In genomic region chr7:25251071-25251791, GRCm38 (mm10) we compare ENCODE assay signal across 8 mouse cellular contexts. TPM values are rescaled to one million over a fixed set of nuclear protein-coding genes. Genes with fewer than 3 reads are reported as not detected.
DNase-seq lines count a peak whose midpoint lies in the region; ATAC-seq lines count a peak whose summit lies in the region.

No protein-coding gene starts in this region.

- H3K4me1 ChIP-seq in forebrain, embryonic 12.5 days, result peaks cover 44% of the 10 kb centered on the region
- H3K4me1 ChIP-seq in limb, embryonic 12.5 days (replicated peaks), result peaks cover 35% of the 10 kb centered on the region
- H3K4me1 ChIP-seq in midbrain, embryonic 16.5 days (ENCODE audit: control insufficient read depth, insufficient read depth, low read length), result peaks cover 47% of the 10 kb centered on the region

- no peaks in the 10 kb centered on the region for H3K27me3 ChIP-seq in forebrain, embryonic 12.5 days
- no peaks in the 10 kb centered on the region for H3K27me3 ChIP-seq in limb, embryonic 12.5 days
- no peaks in the 10 kb centered on the region for H3K27me3 ChIP-seq in midbrain, embryonic 16.5 days (ENCODE audit: control insufficient read depth, insufficient read depth, low read depth, low read length)

- peak overlapping the region; percentile 91 for H3K9ac ChIP-seq in forebrain, embryonic 12.5 days
- H3K9ac ChIP-seq in limb, embryonic 12.5 days (replicated peaks), result peak overlapping the region; percentile 97
- H3K9ac ChIP-seq in midbrain, embryonic 16.5 days (ENCODE audit: low read depth, low read length), result peak overlapping the region; percentile 72

- 2% methylated on average over 22 of the region's 22 CpGs for WGBS in forebrain, embryonic 12.5 days
- 2% methylated on average over 22 of the region's 22 CpGs for WGBS in limb, embryonic 12.5 days
- under 1% methylated on average over 22 of the region's 22 CpGs for WGBS in midbrain, embryonic 16.5 days

- H3K4me3 ChIP-seq in forebrain, embryonic 12.5 days (replicated peaks), result peak overlapping the region; percentile 75
- peak overlapping the region; percentile 95 for H3K4me3 ChIP-seq in limb, embryonic 12.5 days (replicated peaks)
- H3K4me3 ChIP-seq in midbrain, embryonic 16.5 days (ENCODE audit: low read depth, low read length), result peak overlapping the region; percentile 76

- peak overlapping the region; percentile 85 for H3K4me2 ChIP-seq in forebrain, embryonic 12.5 days
- peak overlapping the region; percentile 95 for H3K4me2 ChIP-seq in limb, embryonic 12.5 days
- H3K4me2 ChIP-seq in midbrain, embryonic 16.5 days (ENCODE audit: low read length), result peak overlapping the region; percentile 97

- intact Hi-C loops in left cerebral cortex, postnatal 25 days (cut with DNase I), result no loop called here
- intact Hi-C loops in heart, postnatal 36 days (cut with DNase I), result loop anchor here (1.0 to 2.0 kb wide), 2 partner anchors 14 to 27 kb away; no protein-coding TSS in a partner anchor

- peak; percentile 18; the same call in 1 of the 2 replicates for ATAC-seq in forebrain, embryonic 12.5 days (ENCODE audit: low FRiP score)
- no peak for ATAC-seq in limb, embryonic 12.5 days (ENCODE audit: insufficient number of reproducible peaks, insufficient read depth, low FRiP score, low TSS enrichment, low read depth)
- peak; percentile 13 for ATAC-seq in midbrain, embryonic 16.5 days

- H3K9me3 ChIP-seq in forebrain, embryonic 12.5 days, result no peaks in the 10 kb centered on the region
- no peaks in the 10 kb centered on the region for H3K9me3 ChIP-seq in limb, embryonic 12.5 days
- no peaks in the 10 kb centered on the region for H3K9me3 ChIP-seq in midbrain, embryonic 16.5 days (replicated peaks; ENCODE audit: control insufficient read depth, low read length, poor library complexity, severe bottlenecking)

- DNase-seq in left cerebral cortex, postnatal 25 days (ENCODE audit: low spot score in 2 of 2), result peak; percentile 47 to 49
- no peak for DNase-seq in left cerebral cortex, adult 9 months (ENCODE audit: low spot score in 2 of 2)
- peak; percentile 45 for DNase-seq in adrenal gland, postnatal 25 days
- peak; percentile 69 to 80 for DNase-seq in heart, postnatal 36 days
- no peak for DNase-seq in yolk sac, embryonic 10.5 days (ENCODE audit: low spot score)

- 0 out of 2 replicates have a peak, but pooled peaks cover 1% of the 10 kb centered on the region for H3K36me3 ChIP-seq in forebrain, embryonic 12.5 days (replicated peaks)
- peaks cover 4% of the 10 kb centered on the region for H3K36me3 ChIP-seq in limb, embryonic 12.5 days
- no peaks in the 10 kb centered on the region for H3K36me3 ChIP-seq in midbrain, embryonic 16.5 days (ENCODE audit: control insufficient read depth, insufficient read depth, low read length)

- H3K27ac ChIP-seq in forebrain, embryonic 12.5 days, result peak overlapping the region; percentile 96
- H3K27ac ChIP-seq in limb, embryonic 12.5 days, result peak overlapping the region; percentile 99
- H3K27ac ChIP-seq in midbrain, embryonic 16.5 days (ENCODE audit: low read length), result peak overlapping the region; percentile 70

RNA-seq across cellular contexts. Expression of gene Erf, which starts 0.7 kb away (rescaled TPM):
- 10 to 100 TPM; 65.1 to 75.6 TPM for total RNA-seq in left cerebral cortex, postnatal 25 days (2021)
- 19.4 and 33.2 TPM in 2 replicates for total RNA-seq in adrenal gland, postnatal 25 days (2021)
- 10.3 and 13.0 TPM in 2 replicates for polyA plus RNA-seq in forebrain, embryonic 12.5 days (2016; fragmentation: Nextera tagmentation; extraction: Ambion mirVana)
- 10 to 100 TPM; 22.3 to 26.2 TPM for total RNA-seq in heart, postnatal 36 days (2021)
- 22.3 and 24.3 TPM in 2 replicates for polyA plus RNA-seq in limb, embryonic 12.5 days (2016; fragmentation: Nextera tagmentation; extraction: Ambion mirVana)
- 2.3 and 2.8 TPM in 2 replicates for polyA plus RNA-seq in midbrain, embryonic 16.5 days (2015; fragmentation: Nextera tagmentation; extraction: Ambion mirVana)

RNA-seq across cellular contexts. Expression of gene Gsk3a, which starts 13.6 kb away (rescaled TPM):
- total RNA-seq in left cerebral cortex, postnatal 25 days (2021), result 100 to 1,000 TPM; 213 to 224 TPM
- total RNA-seq in adrenal gland, postnatal 25 days (2021), result 97.4 and 108 TPM in 2 replicates
- polyA plus RNA-seq in forebrain, embryonic 12.5 days (2016; fragmentation: Nextera tagmentation; extraction: Ambion mirVana), result 15.9 and 17.5 TPM in 2 replicates
- total RNA-seq in heart, postnatal 36 days (2021), result 10 to 100 TPM; 67.5 to 69.2 TPM
- 16.9 and 19.4 TPM in 2 replicates for polyA plus RNA-seq in limb, embryonic 12.5 days (2016; fragmentation: Nextera tagmentation; extraction: Ambion mirVana)
- 16.2 and 17.8 TPM in 2 replicates for polyA plus RNA-seq in midbrain, embryonic 16.5 days (2015; fragmentation: Nextera tagmentation; extraction: Ambion mirVana)

RNA-seq across cellular contexts. Expression of gene Cic, which starts 16.3 kb away (rescaled TPM):
- 100 to 1,000 TPM; 211 to 223 TPM for total RNA-seq in left cerebral cortex, postnatal 25 days (2021)
- total RNA-seq in adrenal gland, postnatal 25 days (2021), result 134 and 146 TPM in 2 replicates
- 40.8 and 46.9 TPM in 2 replicates for polyA plus RNA-seq in forebrain, embryonic 12.5 days (2016; fragmentation: Nextera tagmentation; extraction: Ambion mirVana)
- 10 to 100 TPM; 63.7 to 68.7 TPM for total RNA-seq in heart, postnatal 36 days (2021)
- 34.9 and 38.7 TPM in 2 replicates for polyA plus RNA-seq in limb, embryonic 12.5 days (2016; fragmentation: Nextera tagmentation; extraction: Ambion mirVana)
- 33.8 and 38.8 TPM in 2 replicates for polyA plus RNA-seq in midbrain, embryonic 16.5 days (2015; fragmentation: Nextera tagmentation; extraction: Ambion mirVana)

RNA-seq across cellular contexts. Expression of gene Zfp526, which starts 30.0 kb away (rescaled TPM):
- 10 to 100 TPM in 1 of 2 experiments, 1 to 10 TPM in 1; 10.0 to 11.1 TPM for total RNA-seq in left cerebral cortex, postnatal 25 days (2021)
- total RNA-seq in adrenal gland, postnatal 25 days (2021), result 14.6 and 16.0 TPM in 2 replicates
- 2.7 TPM in 2 replicates for polyA plus RNA-seq in forebrain, embryonic 12.5 days (2016; fragmentation: Nextera tagmentation; extraction: Ambion mirVana)
- total RNA-seq in heart, postnatal 36 days (2021), result 1 to 10 TPM; 8.9 to 10.0 TPM
- polyA plus RNA-seq in limb, embryonic 12.5 days (2016; fragmentation: Nextera tagmentation; extraction: Ambion mirVana), result 3.1 and 3.4 TPM in 2 replicates
- 1.7 TPM in 2 replicates for polyA plus RNA-seq in midbrain, embryonic 16.5 days (2015; fragmentation: Nextera tagmentation; extraction: Ambion mirVana)

RNA-seq across cellular contexts. Expression of gene Dedd2, which starts 30.8 kb away (rescaled TPM):
- 10 to 100 TPM; 24.1 to 25.4 TPM for total RNA-seq in left cerebral cortex, postnatal 25 days (2021)
- total RNA-seq in adrenal gland, postnatal 25 days (2021), result 17.5 and 18.0 TPM in 2 replicates
- polyA plus RNA-seq in forebrain, embryonic 12.5 days (2016; fragmentation: Nextera tagmentation; extraction: Ambion mirVana), result 11.2 and 12.3 TPM in 2 replicates
- total RNA-seq in heart, postnatal 36 days (2021), result 10 to 100 TPM; 17.3 to 22.2 TPM
- 12.2 and 13.6 TPM in 2 replicates for polyA plus RNA-seq in limb, embryonic 12.5 days (2016; fragmentation: Nextera tagmentation; extraction: Ambion mirVana)
- 14.1 and 14.6 TPM in 2 replicates for polyA plus RNA-seq in midbrain, embryonic 16.5 days (2015; fragmentation: Nextera tagmentation; extraction: Ambion mirVana)

Comparison
In these comparisons a context has a peak if more than half of its experiments do, and no peak if none do; other contexts are left out.
1. DNase-seq: peak in left cerebral cortex, postnatal 25 days (2 of 2), adrenal gland, postnatal 25 days (single experiment) and heart, postnatal 36 days (2 of 2); none in left cerebral cortex, adult 9 months (0 of 2) and yolk sac, embryonic 10.5 days (single experiment).
2. Peak in every context shown above with its lines, with median percentiles within 50 percentile points of each other: H3K27ac ChIP-seq, H3K4me2 ChIP-seq, H3K4me3 ChIP-seq and H3K9ac ChIP-seq.